23 mouse cellular contexts compared by ENCODE assay signal in genomic region chr7:95613736-95614135, GRCm38 (mm10).
"Had no signal": no experiment of that assay in that cellular context is flagged by ENCODE, and none has a peak within 500 bp of the region (broad histone marks: within the 10 kb centered on the region; RNA-seq: fewer than 3 reads in every experiment).

No protein-coding gene starts in this region.

- H3K4me1 ChIP-seq: heart, embryonic 13.5 days; heart, embryonic 15.5 days; hindbrain, embryonic 13.5 days; hindbrain, embryonic 15.5 days; limb, embryonic 13.5 days; limb, embryonic 15.5 days; liver, embryonic 12.5 days had no signal

- H3K27me3 ChIP-seq: heart, embryonic 13.5 days; heart, embryonic 15.5 days; hindbrain, embryonic 13.5 days; hindbrain, embryonic 15.5 days; limb, embryonic 13.5 days; limb, embryonic 15.5 days; liver, embryonic 12.5 days had no signal

- H3K4me2 ChIP-seq: heart, embryonic 11.5 days; heart, embryonic 13.5 days; heart, embryonic 15.5 days; hindbrain, embryonic 13.5 days; hindbrain, embryonic 15.5 days; limb, embryonic 13.5 days; limb, embryonic 15.5 days; liver, embryonic 12.5 days had no signal

- H3K4me3 ChIP-seq: heart, adult 2 months; heart, embryonic 13.5 days; heart, embryonic 15.5 days; hindbrain, embryonic 13.5 days; hindbrain, embryonic 15.5 days; limb, embryonic 13.5 days; limb, embryonic 15.5 days; liver, embryonic 12.5 days had no signal

- H3K9ac ChIP-seq: heart, embryonic 13.5 days; heart, embryonic 15.5 days; hindbrain, embryonic 13.5 days; hindbrain, embryonic 15.5 days; limb, embryonic 13.5 days; limb, embryonic 15.5 days; liver, embryonic 12.5 days had no signal

- ATAC-seq: hindbrain, postnatal 0 days; intestine, embryonic 16.5 days; liver, embryonic 12.5 days had no signal

- H3K36me3 ChIP-seq: heart, embryonic 13.5 days; heart, embryonic 15.5 days; hindbrain, embryonic 13.5 days; hindbrain, embryonic 15.5 days; limb, embryonic 13.5 days; limb, embryonic 15.5 days; liver, embryonic 12.5 days had no signal

- H3K27ac ChIP-seq: heart, adult 2 months; heart, embryonic 13.5 days; heart, embryonic 15.5 days; hindbrain, embryonic 13.5 days; hindbrain, embryonic 15.5 days; hindbrain, postnatal 0 days; limb, embryonic 13.5 days; limb, embryonic 15.5 days; liver, embryonic 12.5 days had no signal

- H3K9me3 ChIP-seq: heart, embryonic 13.5 days; heart, embryonic 15.5 days; hindbrain, embryonic 13.5 days; hindbrain, embryonic 15.5 days; limb, embryonic 13.5 days; limb, embryonic 15.5 days; liver, embryonic 12.5 days had no signal

- DNase-seq: gastrocnemius, postnatal 14 days; gastrocnemius, postnatal 36 days; heart, adult 11 months; heart, adult 2 months; heart, postnatal 14 days; heart, postnatal 36 days; kidney, adult 11 months; kidney, adult 8-10 months; kidney, postnatal 10 days; kidney, postnatal 36 days; layer of hippocampus, adult 9-11 months; layer of hippocampus, postnatal 36 days; left cerebral cortex, postnatal 4 days had no signal
